Mouse (Mus musculus): ENCODE data around the gene Emc9. TPM values are rescaled to one million over a fixed set of nuclear protein-coding genes. Genes with fewer than 3 reads are reported as not detected.

Emc9 gene
- total and polyA plus RNA-seq, 3 experiments = 54.2 to 61.1 (median 58.4) TPM

DNA sequence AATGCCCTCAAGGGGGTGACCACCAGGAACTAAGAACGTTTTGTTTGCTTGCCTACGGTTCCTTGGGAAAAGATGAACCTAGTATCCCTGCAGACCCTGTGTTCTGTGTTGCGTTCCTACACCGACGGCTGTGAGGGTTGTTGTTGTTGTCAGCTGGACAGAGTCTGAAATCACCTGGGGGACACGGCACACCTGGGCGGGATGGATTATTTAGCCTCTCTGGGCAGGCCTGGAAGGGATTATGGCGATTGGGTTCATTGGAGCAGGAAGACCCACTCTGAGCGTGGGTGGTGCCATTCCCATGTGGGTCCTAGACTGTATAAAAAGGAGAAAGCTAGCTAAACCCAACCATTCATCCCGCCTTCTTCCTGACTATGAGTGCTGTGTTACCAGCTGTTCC, 23.2 kb downstream of the Emc9 start:
- no peaks in the 10 kb centered on the region for H3K36me3 ChIP-seq (ENCODE audit: control insufficient read depth, insufficient read depth, low read length)
- H3K4me3 ChIP-seq = no peak overlapping the region; the same call in 1 of the 2 replicates
- H3K4me1 ChIP-seq (ENCODE audit: control insufficient read depth, insufficient read depth, low read length) = peaks cover 3% of the 10 kb centered on the region
- H3K9ac ChIP-seq (ENCODE audit: low read depth, low read length) = no peak overlapping the region
- DNase-seq = no peak
- TF ChIP-seq EP300 (IDR thresholded peaks at IDR 0.05; ENCODE audit: insufficient read depth, low read depth, low read length) (no peak), CTCF (IDR thresholded peaks at IDR 0.05) (no peak), POLR2A (IDR thresholded peaks at IDR 0.05; ENCODE audit: insufficient read depth, low read depth, low read length) (no peak)
- H3K79me2 ChIP-seq (replicated peaks; ENCODE audit: control insufficient read depth, insufficient read depth, low read length) = no peaks in the 10 kb centered on the region
- intact Hi-C loops (cut with DNase I) = loop anchor here (2.0 kb wide), 1 partner anchor 41 kb away; the partner anchor contains the start of gene Irf9
- 86% methylated on average over 10 of the region's 10 CpGs for WGBS
- H3K27ac ChIP-seq = no peak overlapping the region
- no peaks in the 10 kb centered on the region for H3K27me3 ChIP-seq (ENCODE audit: control insufficient read depth, insufficient read depth, low read length)

DNA sequence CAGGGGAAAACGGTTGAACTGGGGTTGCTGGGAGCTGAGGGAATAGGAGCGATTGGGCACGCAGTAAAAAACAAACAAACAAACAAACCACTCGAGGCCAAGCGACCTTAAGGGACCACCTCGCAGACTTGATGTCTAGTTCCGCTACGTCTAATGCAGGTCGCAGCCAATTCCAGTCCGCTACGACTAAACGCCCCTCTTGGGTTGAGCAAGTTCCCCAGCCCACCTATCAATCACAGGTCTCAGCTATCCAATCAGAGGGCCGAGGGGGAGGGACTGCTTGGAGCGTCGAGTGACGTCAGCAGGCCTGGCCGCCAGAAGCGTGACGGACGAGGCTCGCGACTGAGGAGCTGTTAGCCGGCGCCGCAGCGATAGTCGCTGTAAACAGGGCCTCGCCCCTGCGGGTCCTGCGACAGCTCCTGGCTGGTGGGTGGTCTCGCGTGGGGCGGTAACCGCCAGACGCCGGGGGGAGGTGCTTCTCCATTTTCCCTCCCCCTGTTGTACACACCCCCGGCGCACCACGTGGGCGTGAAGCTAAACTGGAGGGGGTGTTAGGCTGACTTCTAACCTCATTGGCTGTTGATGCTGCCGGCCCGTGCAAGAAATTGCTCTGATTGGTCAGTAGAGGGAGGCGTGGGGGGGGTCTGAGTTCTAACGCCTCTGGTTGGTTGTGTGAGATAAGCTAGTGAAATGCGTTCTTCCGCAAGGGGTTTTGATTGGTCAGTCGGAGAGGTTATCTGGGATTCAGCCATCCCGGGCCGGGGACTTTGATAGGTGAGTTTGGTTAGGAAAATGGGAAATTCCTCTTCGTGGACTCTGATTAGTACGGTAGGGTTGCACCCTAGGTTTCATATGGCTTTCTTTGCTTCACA, 24.7 kb downstream of the Emc9 start, which contains the start of gene A730061H03Rik:
Gene A730061H03Rik, minus strand, starts transcription at position 205 of the 872 bp plus-strand sequence.
- DNase-seq = peak; percentile 96 to 97
- Histone ChIP-seq H3K79me2 (replicated peaks; ENCODE audit: control insufficient read depth, insufficient read depth, low read length) (no peaks in the 10 kb centered on the region), H3K4me3 (peak within 1 kb of the TSS; percentile 91), H3K27ac (peak within 1 kb of the TSS; percentile 98), H3K27me3 (ENCODE audit: control insufficient read depth, insufficient read depth, low read length) (no peaks in the 10 kb centered on the region), H3K9ac (ENCODE audit: low read depth, low read length) (peak within 1 kb of the TSS; percentile 87), H3K36me3 (ENCODE audit: control insufficient read depth, insufficient read depth, low read length) (no peaks in the 10 kb centered on the region), H3K4me1 (ENCODE audit: control insufficient read depth, insufficient read depth, low read length) (peaks cover 3% of the 10 kb centered on the region)
- WGBS = under 1% methylated on average over 51 of the region's 51 CpGs
- intact Hi-C loops (cut with DNase I) = loop anchor here (1.0 to 2.0 kb wide), 2 partner anchors 18 to 42 kb away; partner anchors contain the start of genes Irf9 and Psme1
- peak; percentile 44; the same call in 1 of the 2 replicates for TF ChIP-seq EP300 (IDR thresholded peaks at IDR 0.05; ENCODE audit: insufficient read depth, low read depth, low read length)
- TF ChIP-seq CTCF (IDR thresholded peaks at IDR 0.05) = peak; percentile 8; the same call in 1 of the 2 replicates
- peak; percentile 90 for TF ChIP-seq POLR2A (IDR thresholded peaks at IDR 0.05; ENCODE audit: insufficient read depth, low read depth, low read length)

DNA sequence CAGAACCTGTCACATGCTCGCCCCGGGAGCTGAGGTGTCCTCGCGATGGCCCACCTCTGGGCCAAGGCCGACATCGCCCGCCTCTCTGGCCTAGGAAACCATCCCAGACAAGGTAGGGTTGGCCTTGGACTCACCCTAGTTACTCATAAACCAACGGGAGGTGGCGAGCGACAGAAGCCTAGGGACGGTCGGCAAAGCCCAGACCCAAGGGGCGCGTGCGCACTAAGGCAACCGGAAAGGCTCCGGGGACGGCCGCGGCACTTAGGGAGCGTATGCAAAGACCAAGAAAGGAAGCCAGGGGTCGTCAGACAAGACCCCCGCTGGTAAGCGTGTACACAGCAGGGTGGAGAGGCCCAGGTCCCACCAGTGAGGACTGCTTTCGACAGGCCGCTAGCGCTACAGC, 25.3 kb downstream of the Emc9 start, which contains the start of gene Dcaf11:
Gene Dcaf11, plus strand, starts transcription at position 208 of the 403 bp plus-strand sequence.
- under 1% methylated on average over 27 of the region's 27 CpGs for WGBS
- H3K9ac ChIP-seq (ENCODE audit: low read depth, low read length) = peak within 1 kb of the TSS; percentile 87
- peaks cover 3% of the 10 kb centered on the region for H3K4me1 ChIP-seq (ENCODE audit: control insufficient read depth, insufficient read depth, low read length)
- no peaks in the 10 kb centered on the region for H3K27me3 ChIP-seq (ENCODE audit: control insufficient read depth, insufficient read depth, low read length)
- intact Hi-C loops (cut with DNase I) = loop anchor here (1.0 to 2.0 kb wide), 3 partner anchors 19 to 43 kb away; partner anchors contain the start of genes Irf9, Pck2 and Psme1
- peak within 1 kb of the TSS; percentile 98 for H3K27ac ChIP-seq
- no peaks in the 10 kb centered on the region for H3K79me2 ChIP-seq (replicated peaks; ENCODE audit: control insufficient read depth, insufficient read depth, low read length)
- peak within 1 kb of the TSS; percentile 91 for H3K4me3 ChIP-seq
- no peaks in the 10 kb centered on the region for H3K36me3 ChIP-seq (ENCODE audit: control insufficient read depth, insufficient read depth, low read length)
- peak; percentile 52 for TF ChIP-seq CTCF (IDR thresholded peaks at IDR 0.05)
- peak; percentile 66; the same call in 1 of the 2 replicates for TF ChIP-seq POLR2A (IDR thresholded peaks at IDR 0.05; ENCODE audit: insufficient read depth, low read depth, low read length)
- no peak; the same call in 1 of the 2 replicates for TF ChIP-seq EP300 (IDR thresholded peaks at IDR 0.05; ENCODE audit: insufficient read depth, low read depth, low read length)
- peak; percentile 90 to 94 for DNase-seq

DNA sequence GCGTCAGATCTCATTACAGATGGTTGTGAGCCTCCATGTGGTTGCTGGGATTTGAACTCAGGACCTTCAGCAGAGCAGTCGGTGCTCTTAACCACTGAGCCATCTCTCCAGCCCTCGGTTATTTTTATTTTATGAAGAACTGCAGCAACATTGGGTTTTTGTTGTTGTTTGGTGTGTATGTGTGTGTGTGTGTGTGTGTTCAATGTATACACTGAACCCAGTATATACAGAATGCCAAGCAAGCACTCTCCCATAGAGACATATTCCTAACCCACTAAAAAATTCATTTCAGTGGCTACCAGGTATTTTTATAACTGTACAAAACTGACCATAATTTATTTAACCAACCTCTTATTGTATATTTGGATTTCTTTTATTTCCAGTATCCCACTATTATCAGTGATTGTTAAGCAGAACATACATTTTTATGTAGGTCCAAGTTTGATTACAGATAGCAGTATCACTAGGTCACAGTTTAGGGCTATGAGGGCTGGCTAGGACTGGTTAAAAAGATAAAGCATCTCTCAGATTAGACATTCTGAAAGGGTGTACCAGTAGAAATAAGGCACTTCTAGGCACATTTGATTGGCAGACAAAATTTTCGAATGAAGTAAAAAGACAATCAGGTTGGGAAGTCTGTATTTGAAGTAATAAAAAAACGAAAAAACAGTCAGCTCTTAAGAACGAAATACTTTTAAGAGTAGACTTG, 26.2 kb downstream of the Emc9 start:
- Histone ChIP-seq H3K27ac (peak overlapping the region; percentile 98), H3K27me3 (ENCODE audit: control insufficient read depth, insufficient read depth, low read length) (no peaks in the 10 kb centered on the region), H3K4me1 (ENCODE audit: control insufficient read depth, insufficient read depth, low read length) (peaks cover 3% of the 10 kb centered on the region), H3K9ac (ENCODE audit: low read depth, low read length) (no peak overlapping the region), H3K36me3 (ENCODE audit: control insufficient read depth, insufficient read depth, low read length) (no peaks in the 10 kb centered on the region), H3K79me2 (replicated peaks; ENCODE audit: control insufficient read depth, insufficient read depth, low read length) (no peaks in the 10 kb centered on the region), H3K4me3 (peak overlapping the region; percentile 91)
- DNase-seq = no peak
- intact Hi-C loops (cut with DNase I) = loop anchor here (2.0 kb wide), 1 partner anchor 18 kb away; the partner anchor contains the start of gene Pck2
- 54% methylated on average over 6 of the region's 6 CpGs for WGBS
- TF ChIP-seq CTCF (IDR thresholded peaks at IDR 0.05) (peak; percentile 24; the same call in 1 of the 2 replicates), POLR2A (IDR thresholded peaks at IDR 0.05; ENCODE audit: insufficient read depth, low read depth, low read length) (no peak)

DNA sequence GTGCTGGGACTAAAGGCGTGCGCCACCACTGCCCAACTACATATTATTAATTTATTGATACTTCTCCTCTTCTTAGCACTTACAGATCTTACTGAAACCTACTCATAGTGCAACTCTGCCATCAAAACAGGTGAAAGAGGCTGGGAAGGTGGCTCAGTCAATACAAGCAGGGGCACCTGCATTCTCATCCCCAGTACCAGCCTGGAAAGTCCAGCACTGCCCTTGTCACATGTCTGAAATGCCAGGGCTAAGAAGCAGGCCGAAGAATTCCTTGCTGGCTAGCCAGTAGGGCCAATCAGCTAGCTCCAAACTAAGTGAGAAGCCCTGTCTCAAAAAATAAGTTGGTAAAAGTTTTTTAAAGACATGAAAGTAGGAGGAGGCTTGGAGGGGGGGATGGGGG, 27.5 kb downstream of the Emc9 start:
- no peaks in the 10 kb centered on the region for H3K79me2 ChIP-seq (replicated peaks; ENCODE audit: control insufficient read depth, insufficient read depth, low read length)
- H3K27me3 ChIP-seq (ENCODE audit: control insufficient read depth, insufficient read depth, low read length) = no peaks in the 10 kb centered on the region
- intact Hi-C loops (cut with DNase I) = loop anchor here (1.0 kb wide), 1 partner anchor 60 kb away; no protein-coding TSS in a partner anchor
- WGBS = 79% methylated on average over 3 of the region's 3 CpGs
- H3K36me3 ChIP-seq (ENCODE audit: control insufficient read depth, insufficient read depth, low read length) = no peaks in the 10 kb centered on the region
- H3K27ac ChIP-seq = peak overlapping the region; percentile 68
- no peak overlapping the region for H3K9ac ChIP-seq (ENCODE audit: low read depth, low read length)
- no peak overlapping the region for H3K4me3 ChIP-seq
- H3K4me1 ChIP-seq (ENCODE audit: control insufficient read depth, insufficient read depth, low read length) = peaks cover 3% of the 10 kb centered on the region
- TF ChIP-seq CTCF (IDR thresholded peaks at IDR 0.05) (no peak), POLR2A (IDR thresholded peaks at IDR 0.05; ENCODE audit: insufficient read depth, low read depth, low read length) (no peak), EP300 (IDR thresholded peaks at IDR 0.05; ENCODE audit: insufficient read depth, low read depth, low read length) (no peak)
- DNase-seq = no peak

Data from heart, adult 2 months (tissue).